Mouse (Mus musculus) left cerebral cortex, adult 8-10 months (tissue): Measurements from ENCODE around the gene Idi1. TPM values are rescaled to one million over a fixed set of nuclear protein-coding genes. Genes with fewer than 3 reads are reported as not detected.
"Not testable (repeated sequence)": the region's sequence is repeated elsewhere in the genome, so short reads cannot be mapped to it uniquely, and the experiment has no call there.

ENCODE experiments used
- DNase-seq, 2 experiments: peaks; one replicate each; pipeline ENCODE4 v3.0.0; 2022; ENCODE audit warnings: low spot score in 2 of 2
- microRNA-seq, 2 experiments: library from miRNA; unstranded; fragments of <30 nt; microRNA quantifications; one replicate each; pipeline ENCODE4 v1.2.0; 2022
- total RNA-seq, 4 experiments: library from RNA; stranded (reverse); gene quantifications; 2 replicates each; pipeline ENCODE4 v1.2.4; 2022

The Idi1 gene
- total RNA-seq, 4 experiments from 2014 or later, result 34.4 to 41.1 (median 37.2) TPM

GRCm38 (mm10) chr13:8886185-8886560, 872 bp downstream of the Idi1 start:
- DNase-seq, result no peak

GRCm38 (mm10) chr13:8888603-8889002, 3.3 kb downstream of the Idi1 start:
- DNase-seq, result no peak

- not testable (repeated sequence) for DNase-seq
These were observed 20.7 kb downstream of the Idi1 start for GRCm38 (mm10) chr13:8905986-8906385.

- not testable (repeated sequence) for DNase-seq
These were observed 28.6 kb downstream of the Idi1 start for GRCm38 (mm10) chr13:8913890-8914289.

GRCm38 (mm10) chr13:8933499-8933898, 48.2 kb downstream of the Idi1 start:
- DNase-seq, result no peak

- not testable (repeated sequence) for DNase-seq
These were observed 52.4 kb downstream of the Idi1 start for GRCm38 (mm10) chr13:8937611-8938140.

GRCm38 (mm10) chr13:8941110-8941509, 55.8 kb downstream of the Idi1 start:
- not testable (repeated sequence) for DNase-seq

- not testable (repeated sequence) for DNase-seq
These were observed 56.4 kb downstream of the Idi1 start for GRCm38 (mm10) chr13:8941701-8942100.

Small RNA genes lying within 50 kb of the gene (microRNA-seq; reads per million reads assigned to microRNA genes)
- gene Gm22750, result 0 reads per million in 2 experiments

Other genes with a start within 250 kb of the Idi1 start
- gene Wdr37, start 13.6 kb upstream of the Idi1 start, total RNA-seq, result 100 to 1,000 TPM in 3 of 4 experiments, 10 to 100 TPM in 1; 98.1 to 116 (median 109) TPM
- under 1 TPM in 1 of 4 experiments, not detected in 3; 0.59 TPM for gene Gm9745, start 62.7 kb downstream of the Idi1 start, total RNA-seq
- not detected for gene Idi2, start 67.4 kb downstream of the Idi1 start, total RNA-seq
- 10 to 100 TPM; 38.0 to 44.3 (median 41.4) TPM for gene Gtpbp4, start 110.6 kb downstream of the Idi1 start, total RNA-seq
- 10 to 100 TPM; 69.5 to 73.6 (median 71.9) TPM for gene Larp4b, start 208.4 kb downstream of the Idi1 start, total RNA-seq